ENCODE assay signal across 11 mouse cellular contexts in genomic region chr11:120022841-120023240, GRCm38 (mm10). TPM values are rescaled to one million over a fixed set of nuclear protein-coding genes. Genes with fewer than 3 reads are reported as not detected.
DNase-seq lines count a peak whose midpoint lies in the region; ATAC-seq and TF ChIP-seq lines count a peak whose summit lies in the region.
"Had no signal": no experiment of that assay in that cellular context is flagged by ENCODE, and none has a peak within 500 bp of the region (broad histone marks: within the 10 kb centered on the region; RNA-seq: fewer than 3 reads in every experiment).

No protein-coding gene starts in this region.

- H3K27ac ChIP-seq in cerebellum, adult 2 months (ENCODE audit: insufficient read depth, low read length) = peak overlapping the region; percentile 17
- H3K27ac ChIP-seq in forebrain, embryonic 15.5 days (replicated peaks) = no peak overlapping the region; the same call in 1 of the 2 replicates
- peak overlapping the region; percentile 58 for H3K27ac ChIP-seq in midbrain, embryonic 12.5 days (replicated peaks)
- H3K27ac ChIP-seq in heart, embryonic 12.5 days (ENCODE audit: poor library complexity, severe bottlenecking) = no peak overlapping the region
- H3K27ac ChIP-seq: liver, embryonic 13.5 days had no signal

- H3K4me2 ChIP-seq in forebrain, embryonic 15.5 days (replicated peaks) = no peak overlapping the region
- H3K4me2 ChIP-seq in midbrain, embryonic 12.5 days (replicated peaks) = no peak overlapping the region
- no peak overlapping the region for H3K4me2 ChIP-seq in heart, embryonic 12.5 days
- H3K4me2 ChIP-seq: liver, embryonic 13.5 days had no signal

- H3K27me3 ChIP-seq in cerebellum, adult 2 months (ENCODE audit: control insufficient read depth, insufficient read depth, low read length) = no peaks in the 10 kb centered on the region
- no peaks in the 10 kb centered on the region for H3K27me3 ChIP-seq in forebrain, embryonic 15.5 days
- no peaks in the 10 kb centered on the region for H3K27me3 ChIP-seq in midbrain, embryonic 12.5 days
- no peaks in the 10 kb centered on the region; the same call in 1 of the 2 replicates for H3K27me3 ChIP-seq in heart, embryonic 12.5 days (replicated peaks)
- H3K27me3 ChIP-seq: liver, embryonic 13.5 days had no signal

- no peaks in the 10 kb centered on the region for H3K36me3 ChIP-seq in forebrain, embryonic 15.5 days
- no peaks in the 10 kb centered on the region for H3K36me3 ChIP-seq in midbrain, embryonic 12.5 days
- H3K36me3 ChIP-seq in heart, embryonic 12.5 days = no peaks in the 10 kb centered on the region
- H3K36me3 ChIP-seq: liver, embryonic 13.5 days had no signal

- H3K4me3 ChIP-seq in cerebellum, adult 2 months (replicated peaks; ENCODE audit: insufficient read depth, low read depth, low read length) = no peak overlapping the region
- H3K4me3 ChIP-seq in forebrain, embryonic 15.5 days = no peak overlapping the region
- H3K4me3 ChIP-seq in midbrain, embryonic 12.5 days = no peak overlapping the region
- H3K4me3 ChIP-seq in heart, embryonic 12.5 days = no peak overlapping the region
- H3K4me3 ChIP-seq: liver, embryonic 13.5 days had no signal

- peak; percentile 58 for ATAC-seq in forebrain, embryonic 15.5 days (replicated peaks)
- ATAC-seq in midbrain, embryonic 12.5 days (ENCODE audit: low FRiP score, low read depth) = peak; percentile 56; the same call in 1 of the 2 replicates
- ATAC-seq in activated CD4-positive, CD25-positive, alpha-beta regulatory T cell, adult 4 months = no peak
- no peak for ATAC-seq in heart, embryonic 12.5 days (ENCODE audit: insufficient number of reproducible peaks, low FRiP score)

- DNase-seq in ZHBTc4 (ENCODE audit: low read depth, low spot score) (peak; percentile 32), adipocyte (ENCODE audit: low spot score) (no peak)
- peak; percentile 76 to 83 for DNase-seq in cerebellum, adult 2 months
- DNase-seq in thymus, postnatal 4 days = no peak
- DNase-seq: gastrocnemius, postnatal 10 days; kidney, postnatal 25 days; liver, embryonic 13.5 days had no signal

- H3K9me3 ChIP-seq in forebrain, embryonic 15.5 days = no peaks in the 10 kb centered on the region
- no peaks in the 10 kb centered on the region for H3K9me3 ChIP-seq in midbrain, embryonic 12.5 days
- H3K9me3 ChIP-seq in heart, embryonic 12.5 days (replicated peaks) = no peaks in the 10 kb centered on the region
- H3K9me3 ChIP-seq: liver, embryonic 13.5 days had no signal

- TF ChIP-seq CTCF in cerebellum, adult 2 months (IDR thresholded peaks at IDR 0.05; ENCODE audit: borderline replicate concordance, insufficient read depth, low read depth, low read length) = peak; percentile 66

- WGBS in cerebellum, adult 2 months = 12% methylated on average over 12 of the region's 12 CpGs
- 38% methylated on average over 12 of the region's 12 CpGs for WGBS in forebrain, embryonic 15.5 days
- WGBS in midbrain, embryonic 12.5 days = 50% methylated on average over 12 of the region's 12 CpGs
- 77% methylated on average over 12 of the region's 12 CpGs for WGBS in heart, embryonic 12.5 days

- no peak overlapping the region for H3K9ac ChIP-seq in forebrain, embryonic 15.5 days (replicated peaks)
- H3K9ac ChIP-seq in midbrain, embryonic 12.5 days (replicated peaks) = peak overlapping the region; percentile 7
- no peak overlapping the region for H3K9ac ChIP-seq in heart, embryonic 12.5 days
- H3K9ac ChIP-seq: liver, embryonic 13.5 days had no signal

- TF ChIP-seq POLR2A in cerebellum, adult 2 months (IDR thresholded peaks at IDR 0.05; ENCODE audit: borderline replicate concordance, insufficient read depth, low read length) = no peak

- peaks cover 57% of the 10 kb centered on the region for H3K4me1 ChIP-seq in cerebellum, adult 2 months (ENCODE audit: control insufficient read depth, insufficient read depth, low read length)
- H3K4me1 ChIP-seq in forebrain, embryonic 15.5 days = peaks cover 15% of the 10 kb centered on the region
- H3K4me1 ChIP-seq in midbrain, embryonic 12.5 days = peaks cover 40% of the 10 kb centered on the region
- H3K4me1 ChIP-seq in heart, embryonic 12.5 days (replicated peaks) = peaks cover 14% of the 10 kb centered on the region
- H3K4me1 ChIP-seq: liver, embryonic 13.5 days had no signal

RNA-seq across cellular contexts. Expression of gene Aatk, which starts 24.1 kb away (rescaled TPM):
- polyA plus RNA-seq in cerebellum, adult 2 months (2012; rRNA removed) = 296 and 298 TPM in 2 replicates
- polyA plus RNA-seq in forebrain, embryonic 15.5 days (2015; fragmentation: Nextera tagmentation; extraction: Ambion mirVana) = 21.9 and 22.5 TPM in 2 replicates
- polyA plus RNA-seq in midbrain, embryonic 12.5 days (2016; fragmentation: Nextera tagmentation; extraction: Ambion mirVana) = 7.7 and 8.8 TPM in 2 replicates
- polyA plus RNA-seq in activated CD4-positive, CD25-positive, alpha-beta regulatory T cell, adult 4 months (2017; shearing (Covaris generic)) = not detected
- 0.63 and 0.92 TPM in 2 replicates for polyA plus RNA-seq in heart, embryonic 12.5 days (2016; fragmentation: Nextera tagmentation; extraction: Ambion mirVana)

Comparison
In these comparisons a context has a peak if more than half of its experiments do, and no peak if none do; other contexts are left out.
1. DNase-seq: peak in ZHBTc4 (single experiment) and cerebellum, adult 2 months (2 of 2); none in thymus, postnatal 4 days (single experiment) and adipocyte (single experiment).
2. H3K27ac ChIP-seq: peak in cerebellum, adult 2 months (single experiment) and midbrain, embryonic 12.5 days (single experiment); none in forebrain, embryonic 15.5 days (single experiment) and heart, embryonic 12.5 days (single experiment).
3. ATAC-seq: peak in forebrain, embryonic 15.5 days (single experiment) and midbrain, embryonic 12.5 days (single experiment); none in activated CD4-positive, CD25-positive, alpha-beta regulatory T cell, adult 4 months (single experiment) and heart, embryonic 12.5 days (single experiment).
4. RNA of gene Aatk, which starts 24.1 kb away (polyA plus RNA-seq): 296 to 298 TPM in cerebellum, adult 2 months; 21.9 to 22.5 TPM in forebrain, embryonic 15.5 days, 7.7 to 8.8 TPM in midbrain, embryonic 12.5 days, 0.63 to 0.92 TPM in heart, embryonic 12.5 days and not detected in activated CD4-positive, CD25-positive, alpha-beta regulatory T cell, adult 4 months; every median in the first group is over 10 times any median in the second.